Mouse (Mus musculus) olfactory bulb, adult 2 months (tissue): ENCODE measurements around the gene Gm9958. TPM values are rescaled to one million over a fixed set of nuclear protein-coding genes. Genes with fewer than 3 reads are reported as not detected.

Source experiments
- H3K27ac ChIP-seq: fragments of 200-500 bp; 2 replicates; pipeline ENCODE4 v1.5.1; 2012; ENCODE audit warnings: low read depth, low read length; ENCODE audit not compliant: insufficient read depth
- H3K4me1 ChIP-seq: fragments of 200-500 bp; 2 replicates; pipeline ENCODE4 v1.6.1; 2012; ENCODE audit warnings: low read length; ENCODE audit not compliant: control insufficient read depth, insufficient read depth
- H3K4me3 ChIP-seq: fragments of 200-500 bp; 2 replicates; pipeline ENCODE4 v1.5.1; 2012; ENCODE audit warnings: mild to moderate bottlenecking, low read depth, low read length, moderate library complexity; ENCODE audit not compliant: insufficient read depth
- CTCF ChIP-seq: fragments of 200-500 bp; IDR thresholded peaks from 2 replicates; pipeline ENCODE4 v1.5.1; 2012; ENCODE audit warnings: low read depth, mild to moderate bottlenecking, low read length, moderate library complexity; ENCODE audit not compliant: insufficient read depth
- POLR2A ChIP-seq: fragments of 200-500 bp; IDR thresholded peaks from 2 replicates; pipeline ENCODE4 v1.6.1; 2012; ENCODE audit warnings: mild to moderate bottlenecking, low read depth, low read length, moderate library complexity; ENCODE audit not compliant: insufficient read depth
- WGBS: fragments of 180-500 bp; shearing (Covaris S2); methylation state at CpG from one replicate; pipeline ENCODE4 v1.1.7; 2018; 5-methylcytosine and 5-hydroxymethylcytosine counted together
- polyA plus RNA-seq: library from polyadenylated mRNA; stranded (reverse); fragments of >200 nt; gene quantifications from 2 replicates; pipeline ENCODE4 v1.2.4, GENCODE M21; 2012; ENCODE audit warnings: low replicate concordance; ENCODE audit not compliant: missing spikeins, insufficient read depth, insufficient read length

The Gm9958 gene
- polyA plus RNA-seq, 1 experiment: not detected

DNA sequence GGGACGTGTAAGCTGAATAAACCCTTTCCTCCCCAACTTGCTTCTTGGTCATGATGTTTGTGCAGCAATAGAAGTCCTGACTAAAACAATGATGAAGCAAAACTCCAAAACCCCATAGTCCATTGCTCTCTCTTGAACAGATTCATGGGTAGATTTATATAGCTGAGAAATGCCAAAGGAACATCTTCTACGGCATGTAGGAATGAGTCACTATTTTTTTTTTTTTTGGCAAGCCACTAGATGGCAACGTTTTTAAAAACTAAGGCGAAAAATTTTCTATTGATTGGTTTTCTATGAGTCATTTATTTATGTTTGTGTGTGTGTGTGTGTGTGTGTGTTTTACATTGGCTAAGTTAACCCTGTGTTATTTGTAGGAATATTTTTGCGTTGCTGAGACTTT, 26.8 kb downstream of the Gm9958 start:
- Histone ChIP-seq H3K4me1 (no peaks in the 10 kb centered on the region), H3K4me3 (no peak overlapping the region), H3K27ac (no peak overlapping the region)
- 41% methylated on average over 5 of the region's 5 CpGs for WGBS
- TF ChIP-seq POLR2A: no peak
- TF ChIP-seq CTCF: no peak

DNA sequence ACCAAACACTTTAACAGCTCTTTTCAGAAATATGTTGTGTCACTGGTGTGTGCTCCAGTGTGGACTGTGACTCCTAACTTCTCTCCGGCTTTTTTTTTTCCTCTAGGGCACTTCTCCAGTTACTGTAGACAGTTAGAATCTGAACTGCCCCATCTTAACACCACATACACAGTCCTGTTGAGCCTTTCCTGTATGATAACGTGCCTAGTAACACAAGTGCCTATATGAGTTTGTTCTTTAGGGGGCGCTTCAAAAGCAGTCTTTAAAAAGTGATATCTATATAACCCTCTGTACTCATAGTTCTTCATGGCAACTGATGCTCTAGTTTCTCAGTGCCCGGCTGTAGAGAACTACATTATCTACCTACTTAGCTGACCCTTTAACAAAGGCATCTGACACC, 27.3 kb downstream of the Gm9958 start:
- TF ChIP-seq CTCF (no peak), POLR2A (no peak)
- Histone ChIP-seq H3K4me1 (no peaks in the 10 kb centered on the region), H3K4me3 (no peak overlapping the region), H3K27ac (no peak overlapping the region)
- WGBS: 73% methylated on average over 4 of the region's 4 CpGs

DNA sequence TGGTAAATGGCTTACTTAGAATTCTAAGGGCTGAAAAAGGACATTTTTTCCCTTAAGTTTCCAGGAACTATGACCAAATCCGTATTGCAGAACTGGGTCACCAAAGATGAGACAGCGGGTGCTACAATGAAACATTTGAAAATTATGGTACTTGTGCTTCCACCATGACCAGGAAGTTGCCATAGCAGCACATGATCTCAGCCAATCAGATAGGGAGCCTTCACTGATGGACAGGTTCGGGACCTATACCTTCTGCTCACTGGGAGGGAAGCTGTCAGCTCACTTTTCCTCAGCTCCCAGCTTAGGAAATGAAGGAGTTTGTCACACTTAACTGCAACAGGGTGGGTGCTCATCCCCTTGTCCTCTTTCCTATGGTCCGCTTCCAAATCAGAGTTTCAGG, 29.8 kb downstream of the Gm9958 start:
- H3K4me1 ChIP-seq: no peaks in the 10 kb centered on the region
- H3K27ac ChIP-seq: no peak overlapping the region
- WGBS: 91% methylated on average over 4 of the region's 4 CpGs
- H3K4me3 ChIP-seq: no peak overlapping the region
- TF ChIP-seq CTCF (no peak), POLR2A (no peak)

DNA sequence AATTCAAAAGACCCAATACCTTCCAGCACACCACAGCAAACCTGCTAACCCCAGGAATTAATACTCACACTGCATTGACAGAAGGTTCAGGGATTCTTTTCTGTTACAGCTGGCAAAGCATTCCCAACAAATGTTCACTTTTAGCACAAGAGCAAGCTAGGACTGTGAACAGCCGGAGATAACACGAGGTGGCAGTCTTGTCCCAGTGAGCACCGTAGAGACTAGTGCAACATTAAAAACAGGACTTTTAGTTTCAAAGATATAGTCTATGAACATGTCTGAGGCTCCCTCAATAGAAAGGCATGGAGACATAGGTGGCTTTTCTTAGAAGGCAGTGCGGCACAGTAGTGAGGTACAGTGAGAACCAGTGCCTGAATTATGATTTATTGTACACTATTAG, 38.2 kb downstream of the Gm9958 start:
- no peaks in the 10 kb centered on the region for H3K4me1 ChIP-seq
- H3K27ac ChIP-seq: no peak overlapping the region
- TF ChIP-seq CTCF (no peak), POLR2A (no peak)
- H3K4me3 ChIP-seq: no peak overlapping the region
- 76% methylated on average over 4 of the region's 4 CpGs for WGBS

DNA sequence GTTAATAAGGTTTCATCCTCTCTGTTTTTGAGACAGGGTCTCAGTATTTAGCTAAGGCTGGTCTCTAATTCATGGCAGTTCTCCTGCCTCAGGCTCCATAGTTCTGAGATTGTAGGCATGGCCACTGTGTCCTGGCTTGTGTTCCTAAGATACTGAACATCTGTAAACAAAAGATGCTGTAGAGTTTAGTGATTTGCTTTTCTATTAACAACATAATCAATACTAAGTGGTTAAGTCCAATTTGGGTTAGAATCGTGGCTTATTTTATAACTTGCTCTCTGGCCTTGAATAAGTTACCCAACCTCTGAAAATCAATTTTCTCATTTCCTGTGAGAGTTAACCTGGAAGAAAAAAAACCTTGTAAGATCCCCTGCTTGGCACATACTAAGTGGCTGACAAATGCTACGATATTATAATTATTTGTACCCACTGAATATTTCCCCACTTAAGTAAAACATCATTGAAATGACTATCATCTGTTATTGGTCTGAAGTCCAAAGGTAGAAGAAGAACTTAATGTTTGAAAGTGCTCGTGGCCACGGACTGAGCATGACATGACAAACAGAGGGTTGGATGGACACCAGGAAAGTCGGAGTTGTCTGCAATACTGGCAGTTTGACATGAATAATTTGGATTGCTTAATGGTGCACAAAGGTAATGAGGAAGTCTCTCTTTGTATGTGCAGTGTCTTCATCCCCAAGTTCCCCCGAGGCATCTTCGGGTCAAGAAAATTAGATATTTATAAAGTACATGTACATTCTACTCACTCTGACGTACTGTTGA, 47.3 kb downstream of the Gm9958 start:
- Histone ChIP-seq H3K4me3 (no peak overlapping the region), H3K4me1 (no peaks in the 10 kb centered on the region), H3K27ac (no peak overlapping the region)
- TF ChIP-seq CTCF (no peak), POLR2A (no peak)
- WGBS: 73% methylated on average over 8 of the region's 8 CpGs

DNA sequence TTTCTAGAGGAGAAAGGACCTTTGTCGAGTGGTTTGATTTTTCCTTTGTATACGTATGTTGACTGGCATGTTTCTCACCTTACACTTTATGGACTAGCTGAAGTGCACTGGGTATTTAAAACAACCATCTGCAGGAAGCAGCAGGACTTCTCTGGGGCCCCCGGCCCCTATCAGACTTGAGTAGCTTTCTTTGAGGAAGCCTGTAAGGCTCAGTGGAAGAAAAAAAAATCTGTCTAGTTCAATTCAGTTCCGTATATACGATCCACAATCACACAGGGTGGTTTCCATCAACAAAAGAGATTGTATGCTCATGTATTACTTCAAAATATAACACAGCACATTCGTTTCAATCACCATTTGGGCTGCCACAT, 47.9 kb downstream of the Gm9958 start:
- Histone ChIP-seq H3K4me3 (no peak overlapping the region), H3K27ac (no peak overlapping the region), H3K4me1 (no peaks in the 10 kb centered on the region)
- 59% methylated on average over 6 of the region's 6 CpGs for WGBS
- TF ChIP-seq CTCF (no peak), POLR2A (no peak)

Other genes with a start within 250 kb of the Gm9958 start
- gene Cox18, start 143.2 kb upstream of the Gm9958 start, polyA plus RNA-seq: not detected in 2 replicates
- 221 TPM in 1 of 2 replicates, not detected in the other for gene Ankrd17, start 627 bp upstream of the Gm9958 start, polyA plus RNA-seq
- gene Alb, start 93.7 kb downstream of the Gm9958 start, polyA plus RNA-seq: not detected in 2 replicates
- not detected in 2 replicates for gene Afp, start 123.5 kb downstream of the Gm9958 start, polyA plus RNA-seq
- not detected in 2 replicates for gene Afm, start 151.7 kb downstream of the Gm9958 start, polyA plus RNA-seq
- gene 5830473C10Rik, start 193.9 kb downstream of the Gm9958 start, polyA plus RNA-seq: not detected in 2 replicates